Mouse (Mus musculus) stomach, embryonic 14.5 days (tissue): ENCODE data around the gene Gimap5. TPM values are rescaled to one million over a fixed set of nuclear protein-coding genes. Genes with fewer than 3 reads are reported as not detected.

Experiments
- ATAC-seq: fragments of 200-750 bp; cut with Nextera tagmentation; 2 replicates; pipeline ENCODE4 v1.8.0; 2017; ENCODE audit warnings: low read depth, moderate TSS enrichment; ENCODE audit not compliant: insufficient number of reproducible peaks, insufficient read depth, low FRiP score
- H3K27ac ChIP-seq: fragments of 300-500 bp; sonication (generic); 2 replicates; pipeline ENCODE4 v1.5.1; 2014; ENCODE audit warnings: mild to moderate bottlenecking, low read length, moderate library complexity, mixed read lengths
- H3K27me3 ChIP-seq: fragments of 300-500 bp; sonication (generic); 2 replicates; pipeline ENCODE4 v1.6.1; 2014; ENCODE audit warnings: low read length, control low read depth, mixed read lengths; ENCODE audit not compliant: control insufficient read depth, insufficient read depth
- H3K36me3 ChIP-seq: fragments of 300-500 bp; sonication (generic); 2 replicates; pipeline ENCODE4 v1.6.1; 2014; ENCODE audit warnings: mild to moderate bottlenecking, control low read depth, low read length, moderate library complexity, mixed read lengths; ENCODE audit not compliant: control insufficient read depth, insufficient read depth
- H3K4me1 ChIP-seq: fragments of 300-500 bp; sonication (generic); 2 replicates; pipeline ENCODE4 v1.6.1; 2014; ENCODE audit warnings: low read length, control low read depth, mixed read lengths; ENCODE audit not compliant: control insufficient read depth, insufficient read depth
- H3K4me2 ChIP-seq: fragments of 300-500 bp; sonication (generic); replicated peaks from 2 replicates; pipeline ENCODE4 v1.6.1; 2014; ENCODE audit warnings: low read depth, low read length, control low read depth
- H3K4me3 ChIP-seq: fragments of 300-500 bp; sonication (generic); 2 replicates; pipeline ENCODE4 v1.5.1; 2014; ENCODE audit warnings: low read depth, low read length, control low read depth
- H3K9ac ChIP-seq: fragments of 300-500 bp; sonication (generic); replicated peaks from 2 replicates; pipeline ENCODE4 v1.6.1; 2014; ENCODE audit warnings: low read depth, mild to moderate bottlenecking, control low read depth, low read length, moderate library complexity, mixed read lengths
- H3K9me3 ChIP-seq: fragments of 300-500 bp; sonication (generic); 2 replicates; pipeline ENCODE4 v1.6.1; 2016; ENCODE audit warnings: low read depth, low read length, control low read depth; ENCODE audit not compliant: control insufficient read depth
- WGBS: fragments of 180-500 bp; shearing (Covaris S2); extraction: QIAGEN DNeasy Blood & Tissue Kit; methylation state at CpG from one replicate; pipeline ENCODE4 v1.1.7; 2014; 5-methylcytosine and 5-hydroxymethylcytosine counted together
- polyA plus RNA-seq: library from polyadenylated mRNA; unstranded; fragments of >200 nt; fragmentation: Nextera tagmentation; extraction: Ambion mirVana; gene quantifications from 2 replicates; pipeline ENCODE4 v1.2.1, GENCODE M21; 2014

Gimap5 gene
- polyA plus RNA-seq, 1 experiment from 2014 or later: 8.2 TPM

DNA sequence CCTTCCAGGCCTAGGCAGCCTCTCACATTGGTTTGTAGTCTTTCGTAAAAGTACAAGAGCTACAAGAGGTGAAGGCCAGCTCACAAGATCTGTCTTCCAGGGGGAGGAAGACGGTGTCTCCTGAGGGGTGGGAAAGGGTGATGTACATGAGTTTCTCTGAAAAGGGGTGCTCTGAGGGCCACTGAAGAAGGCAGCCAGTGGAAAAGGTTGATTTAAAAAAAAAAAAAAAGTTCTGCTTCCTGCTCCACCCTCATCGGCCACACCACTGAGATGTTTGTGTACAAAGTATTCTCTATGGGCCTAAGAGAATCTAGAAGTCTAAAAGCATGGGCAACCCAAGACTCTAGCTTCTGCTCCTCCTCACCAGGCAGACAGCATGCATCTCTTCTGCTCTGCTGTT is 24.7 kb downstream of the Gimap5 start, which contains the start of gene Gimap3:
TSS of gene Gimap3 (minus strand) at position 156 of the 400 bp plus-strand sequence.
- ATAC-seq: no peak
- H3K4me2 ChIP-seq: no peak within 1 kb of the TSS
- no peaks in the 10 kb centered on the region for H3K27me3 ChIP-seq
- no peaks in the 10 kb centered on the region for H3K9me3 ChIP-seq
- 83% methylated on average over 3 of the region's 3 CpGs for WGBS
- H3K36me3 ChIP-seq: no peaks in the 10 kb centered on the region
- H3K4me3 ChIP-seq: no peak within 1 kb of the TSS
- H3K9ac ChIP-seq: no peak within 1 kb of the TSS
- no peak within 1 kb of the TSS for H3K27ac ChIP-seq
- no peaks in the 10 kb centered on the region for H3K4me1 ChIP-seq

DNA sequence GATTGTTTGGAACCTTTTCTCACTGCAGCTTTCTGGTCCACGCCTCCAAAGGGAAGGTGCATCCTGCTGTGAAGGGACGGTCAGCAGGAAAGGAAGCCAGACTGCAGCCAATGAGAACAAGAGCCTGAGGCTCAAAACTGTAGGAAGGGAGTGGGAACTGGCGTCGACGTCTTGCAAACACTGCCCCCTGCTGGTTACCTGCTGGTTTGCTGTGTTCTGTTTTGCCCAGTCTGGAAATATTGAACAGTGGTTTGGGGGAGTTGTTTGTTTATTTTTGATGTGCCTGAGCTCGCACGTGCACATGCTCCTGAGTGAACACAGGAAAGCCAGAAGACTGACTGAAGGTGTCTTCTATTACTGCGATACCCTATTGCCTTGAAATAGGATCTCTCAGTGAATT is 26.0 kb downstream of the Gimap5 start:
- ATAC-seq: 0 out of 2 replicates have a peak, but pooled peaks have one; percentile 42
- no peak overlapping the region for H3K4me3 ChIP-seq
- WGBS: 9% methylated on average over 8 of the region's 8 CpGs

DNA sequence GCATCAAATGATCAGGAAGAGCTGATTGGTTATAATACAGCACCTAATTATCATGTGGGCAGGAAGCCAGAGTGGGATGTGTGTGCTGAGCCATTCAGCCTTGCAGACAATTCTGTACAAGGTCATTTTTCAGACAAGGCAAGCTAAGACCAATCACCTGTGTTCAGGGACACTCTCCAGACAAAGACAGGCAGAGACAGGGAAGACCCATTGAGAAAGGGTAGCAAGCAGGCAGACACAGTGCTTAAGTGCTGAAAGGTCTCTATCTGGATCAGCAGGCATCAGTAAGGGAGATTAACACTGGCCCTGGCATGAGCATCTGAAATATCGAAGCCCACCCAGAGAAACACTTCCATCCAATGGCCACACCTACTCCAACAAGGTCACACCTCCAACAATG is 38.4 kb downstream of the Gimap5 start:
- no peak for ATAC-seq
- Histone ChIP-seq H3K36me3 (no peaks in the 10 kb centered on the region), H3K9ac (no peak overlapping the region), H3K9me3 (no peaks in the 10 kb centered on the region), H3K4me3 (no peak overlapping the region), H3K4me2 (no peak overlapping the region), H3K27me3 (no peaks in the 10 kb centered on the region), H3K4me1 (no peaks in the 10 kb centered on the region), H3K27ac (no peak overlapping the region)
- 91% methylated on average over 1 of the region's 1 CpGs for WGBS

More for the DNA sequence above, 26.0 kb downstream of the Gimap5 start:
- Histone ChIP-seq H3K27ac (no peak overlapping the region), H3K36me3 (no peaks in the 10 kb centered on the region), H3K9me3 (no peaks in the 10 kb centered on the region), H3K27me3 (no peaks in the 10 kb centered on the region), H3K4me2 (no peak overlapping the region), H3K9ac (no peak overlapping the region), H3K4me1 (no peaks in the 10 kb centered on the region)

DNA sequence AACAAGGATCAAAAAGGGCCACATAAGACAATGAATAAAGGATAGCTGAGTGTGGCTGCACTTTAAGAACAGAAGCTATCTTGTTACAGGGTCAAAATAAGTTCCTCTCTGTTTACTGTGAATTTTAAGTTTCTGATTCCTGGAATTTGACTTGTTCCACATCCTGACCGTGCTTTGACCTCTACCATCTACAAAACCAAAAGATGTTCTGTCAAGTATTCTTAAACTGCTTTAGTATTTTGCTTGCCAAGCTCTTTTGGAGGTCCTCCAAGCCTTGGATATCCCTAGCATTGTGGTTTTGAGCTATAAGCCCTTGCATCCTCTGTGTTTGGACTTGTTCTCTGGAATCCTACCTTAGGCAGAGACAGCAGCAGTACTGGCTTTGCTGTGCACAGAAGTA is 39.2 kb downstream of the Gimap5 start:
- no peaks in the 10 kb centered on the region for H3K4me1 ChIP-seq
- H3K36me3 ChIP-seq: no peaks in the 10 kb centered on the region
- H3K4me2 ChIP-seq: no peak overlapping the region
- H3K27me3 ChIP-seq: no peaks in the 10 kb centered on the region
- WGBS: 46% methylated on average over 1 of the region's 1 CpGs
- H3K9ac ChIP-seq: no peak overlapping the region
- no peaks in the 10 kb centered on the region for H3K9me3 ChIP-seq
- H3K4me3 ChIP-seq: no peak overlapping the region
- no peak for ATAC-seq
- H3K27ac ChIP-seq: no peak overlapping the region

DNA sequence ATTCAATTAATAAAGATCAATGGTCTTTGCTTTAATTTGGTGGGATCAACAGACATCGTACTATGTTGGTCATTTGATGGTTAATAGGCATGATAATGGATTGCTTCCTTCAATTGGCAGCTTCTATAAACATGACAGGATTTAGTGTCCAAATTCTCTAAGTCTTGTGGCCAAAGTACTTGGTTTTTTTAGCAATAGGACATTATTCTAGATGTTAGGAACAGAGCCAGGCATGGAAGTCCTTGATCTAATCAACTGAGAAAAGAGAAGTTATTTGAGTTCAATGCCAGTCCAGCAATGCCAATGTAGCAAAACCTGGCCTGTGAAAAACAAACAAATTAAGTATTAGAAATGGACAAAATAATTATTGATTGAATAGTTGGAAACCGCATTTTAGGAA is 39.6 kb downstream of the Gimap5 start:
- H3K9ac ChIP-seq: no peak overlapping the region
- no peak for ATAC-seq
- no peaks in the 10 kb centered on the region for H3K36me3 ChIP-seq
- H3K27ac ChIP-seq: no peak overlapping the region
- no peak overlapping the region for H3K4me2 ChIP-seq
- 78% methylated on average over 2 of the region's 2 CpGs for WGBS
- no peaks in the 10 kb centered on the region for H3K9me3 ChIP-seq
- no peaks in the 10 kb centered on the region for H3K27me3 ChIP-seq
- no peak overlapping the region for H3K4me3 ChIP-seq
- H3K4me1 ChIP-seq: no peaks in the 10 kb centered on the region

DNA sequence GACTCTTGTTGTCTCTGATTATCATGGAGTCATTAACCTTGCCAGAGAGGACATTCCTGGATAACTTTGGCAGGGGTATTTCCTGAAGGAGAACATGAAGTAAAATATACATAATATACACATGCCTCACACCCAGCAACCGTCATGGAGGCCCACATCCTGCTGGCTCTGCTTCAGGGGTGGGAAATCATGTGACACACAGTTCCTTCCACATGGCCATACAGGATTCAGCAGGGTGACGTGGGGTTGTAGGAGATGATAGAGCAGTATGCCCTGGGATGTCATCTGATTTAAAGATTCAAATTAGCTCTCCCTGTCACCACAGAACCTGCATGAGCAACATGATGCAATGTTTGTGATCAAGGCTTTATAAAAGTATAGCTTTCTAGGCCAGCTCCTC is 41.9 kb downstream of the Gimap5 start:
- Histone ChIP-seq H3K9ac (no peak overlapping the region), H3K4me1 (no peaks in the 10 kb centered on the region), H3K9me3 (no peaks in the 10 kb centered on the region), H3K27ac (no peak overlapping the region), H3K36me3 (no peaks in the 10 kb centered on the region), H3K27me3 (no peaks in the 10 kb centered on the region), H3K4me3 (no peak overlapping the region), H3K4me2 (no peak overlapping the region)
- ATAC-seq: no peak
- 77% methylated on average over 2 of the region's 2 CpGs for WGBS

DNA sequence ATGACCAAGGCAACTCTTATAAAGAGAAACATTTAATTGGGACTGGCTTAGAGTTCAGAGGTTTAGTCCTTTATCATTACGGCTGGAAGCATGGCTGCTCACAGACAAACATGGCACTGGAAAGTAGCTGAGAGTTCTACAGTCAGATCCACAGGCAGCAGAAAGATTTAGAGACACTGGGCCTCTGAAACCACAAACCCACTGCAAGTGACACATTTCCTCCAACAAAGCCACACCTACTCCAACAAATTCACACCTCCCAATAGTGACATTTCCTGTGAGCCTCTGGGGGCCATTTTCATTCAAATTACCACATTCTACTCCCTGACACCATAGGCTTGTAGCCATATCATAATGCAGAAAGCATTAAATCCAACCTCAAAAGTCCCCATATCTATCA is 55.9 kb downstream of the Gimap5 start:
- Histone ChIP-seq H3K9ac (no peak overlapping the region), H3K4me3 (no peak overlapping the region), H3K36me3 (no peaks in the 10 kb centered on the region), H3K4me2 (no peak overlapping the region), H3K27me3 (no peaks in the 10 kb centered on the region), H3K27ac (no peak overlapping the region), H3K9me3 (no peaks in the 10 kb centered on the region), H3K4me1 (no peaks in the 10 kb centered on the region)
- 70% methylated on average over 1 of the region's 1 CpGs for WGBS
- no peak for ATAC-seq

DNA sequence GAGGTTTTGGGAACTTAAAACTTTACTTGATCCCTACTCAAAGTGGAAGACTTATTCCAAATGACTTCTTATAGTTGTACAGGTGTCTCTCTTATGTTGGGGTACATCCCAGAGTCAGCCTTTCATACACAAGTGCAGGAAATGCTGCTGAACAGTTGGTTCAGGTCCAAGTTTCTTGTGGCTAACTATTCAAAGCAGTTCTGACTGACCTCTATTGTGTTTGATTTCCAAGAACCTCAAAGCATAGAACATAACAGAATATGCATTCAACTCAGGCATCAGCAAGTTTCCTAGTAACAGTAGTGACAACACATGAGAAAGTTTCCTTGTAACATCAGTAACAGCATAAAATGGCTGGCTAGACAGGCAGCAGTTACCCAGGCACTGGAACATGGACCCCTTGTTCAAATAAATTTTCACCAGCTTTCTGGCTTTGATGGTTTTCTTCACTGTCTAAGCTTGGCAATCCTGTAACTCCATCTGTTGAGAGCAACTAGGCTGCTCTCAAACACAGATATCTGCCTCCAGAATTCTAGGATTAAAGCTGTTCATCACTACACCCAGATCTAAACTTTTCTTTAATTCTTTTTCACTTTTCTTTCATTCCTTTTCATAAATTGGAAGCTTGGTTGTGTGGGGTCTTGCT is 57.5 kb downstream of the Gimap5 start:
- Histone ChIP-seq H3K9me3 (no peaks in the 10 kb centered on the region), H3K27ac (no peak overlapping the region), H3K4me1 (no peaks in the 10 kb centered on the region), H3K4me2 (no peak overlapping the region), H3K9ac (no peak overlapping the region), H3K27me3 (no peaks in the 10 kb centered on the region), H3K4me3 (no peak overlapping the region), H3K36me3 (no peaks in the 10 kb centered on the region)
- ATAC-seq: no peak
